Mouse (Mus musculus) forebrain, embryonic 12.5 days (tissue): ENCODE results near the gene Gng8. TPM values are rescaled to one million over a fixed set of nuclear protein-coding genes. Genes with fewer than 3 reads are reported as not detected.
A peak's percentile ranks its signal among the peaks of the same experiment; 100 is the strongest.

Source experiments
- ATAC-seq: fragments of 200-750 bp; cut with Nextera tagmentation; 2 replicates; pipeline ENCODE4 v1.8.0; 2017; ENCODE audit warnings: moderate TSS enrichment; ENCODE audit not compliant: low FRiP score
- H3K27ac ChIP-seq: fragments of 300-500 bp; sonication (generic); 2 replicates; pipeline ENCODE4 v1.5.1; 2016; ENCODE audit warnings: mild to moderate bottlenecking
- H3K27me3 ChIP-seq: fragments of 300-500 bp; sonication (generic); 2 replicates; pipeline ENCODE4 v1.6.1; 2016; ENCODE audit warnings: mild to moderate bottlenecking
- H3K36me3 ChIP-seq: fragments of 300-500 bp; sonication (generic); replicated peaks from 2 replicates; pipeline ENCODE4 v1.6.1; 2016; ENCODE audit warnings: mild to moderate bottlenecking
- H3K4me1 ChIP-seq: fragments of 300-500 bp; sonication (generic); 2 replicates; pipeline ENCODE4 v1.6.1; 2016
- H3K4me2 ChIP-seq: fragments of 300-500 bp; sonication (generic); 2 replicates; pipeline ENCODE4 v1.6.1; 2016; ENCODE audit warnings: mild to moderate bottlenecking, moderate library complexity
- H3K4me3 ChIP-seq: fragments of 300-500 bp; sonication (generic); replicated peaks from 2 replicates; pipeline ENCODE4 v1.5.1; 2016; ENCODE audit warnings: mild to moderate bottlenecking
- H3K9ac ChIP-seq: fragments of 300-500 bp; sonication (generic); 2 replicates; pipeline ENCODE4 v1.6.1; 2016; ENCODE audit warnings: mild to moderate bottlenecking
- H3K9me3 ChIP-seq: fragments of 300-500 bp; sonication (generic); 2 replicates; pipeline ENCODE4 v1.6.1; 2016
- WGBS: fragments of 180-500 bp; shearing (Covaris S2); methylation state at CpG from one replicate; pipeline ENCODE4 v1.1.7; 2016; 5-methylcytosine and 5-hydroxymethylcytosine counted together
- polyA plus RNA-seq: library from polyadenylated mRNA; unstranded; fragments of >200 nt; fragmentation: Nextera tagmentation; extraction: Ambion mirVana; gene quantifications from 2 replicates; pipeline ENCODE4 v1.2.1, GENCODE M21; 2016

The Gng8 gene
- polyA plus RNA-seq, 1 experiment from 2014 or later, result 14.7 TPM

GRCm38 (mm10) chr7:16858336-16858735 lies 33.2 kb upstream of the Gng8 start:
- H3K36me3 ChIP-seq, result peaks cover 47% of the 10 kb centered on the region
- peak overlapping the region; percentile 19; the same call in 1 of the 2 replicates for H3K4me2 ChIP-seq
- H3K4me1 ChIP-seq, result no peaks in the 10 kb centered on the region
- H3K27me3 ChIP-seq, result no peaks in the 10 kb centered on the region
- H3K9me3 ChIP-seq, result no peaks in the 10 kb centered on the region
- H3K9ac ChIP-seq, result no peak overlapping the region; the same call in 1 of the 2 replicates
- no peak overlapping the region for H3K27ac ChIP-seq
- ATAC-seq, result no peak
- 22% methylated on average over 17 of the region's 17 CpGs for WGBS
- no peak overlapping the region for H3K4me3 ChIP-seq

GRCm38 (mm10) chr7:16859902-16860651 lies 31.5 kb upstream of the Gng8 start:
- 32% methylated on average over 5 of the region's 5 CpGs for WGBS
- H3K9ac ChIP-seq, result no peak overlapping the region
- H3K36me3 ChIP-seq, result peaks cover 46% of the 10 kb centered on the region
- H3K27ac ChIP-seq, result no peak overlapping the region
- H3K4me3 ChIP-seq, result no peak overlapping the region
- no peaks in the 10 kb centered on the region for H3K9me3 ChIP-seq
- no peaks in the 10 kb centered on the region for H3K27me3 ChIP-seq
- H3K4me1 ChIP-seq, result no peaks in the 10 kb centered on the region
- ATAC-seq, result no peak
- H3K4me2 ChIP-seq, result no peak overlapping the region

- Histone ChIP-seq H3K4me1 (peaks cover 10% of the 10 kb centered on the region), H3K9me3 (no peaks in the 10 kb centered on the region), H3K4me3 (no peak overlapping the region), H3K4me2 (no peak overlapping the region), H3K27ac (no peak overlapping the region), H3K9ac (no peak overlapping the region), H3K36me3 (peaks cover 34% of the 10 kb centered on the region), H3K27me3 (no peaks in the 10 kb centered on the region)
- WGBS, result 89% methylated on average over 3 of the region's 3 CpGs
- no peak for ATAC-seq
These were observed 24.1 kb upstream of the Gng8 start for GRCm38 (mm10) chr7:16867488-16867887.

GRCm38 (mm10) chr7:16869497-16869896 lies 22.1 kb upstream of the Gng8 start:
- H3K9ac ChIP-seq, result 0 out of 2 replicates have a peak overlapping the region, but pooled peaks have one; percentile 25
- H3K36me3 ChIP-seq, result peaks cover 25% of the 10 kb centered on the region
- H3K27me3 ChIP-seq, result no peaks in the 10 kb centered on the region
- 9% methylated on average over 16 of the region's 16 CpGs for WGBS
- peak overlapping the region; percentile 49 for H3K4me2 ChIP-seq
- H3K27ac ChIP-seq, result peak overlapping the region; percentile 70
- H3K4me1 ChIP-seq, result peaks cover 15% of the 10 kb centered on the region
- no peaks in the 10 kb centered on the region for H3K9me3 ChIP-seq
- peak; percentile 95 for ATAC-seq
- peak overlapping the region; percentile 29 for H3K4me3 ChIP-seq

GRCm38 (mm10) chr7:16871600-16871999 lies 20.0 kb upstream of the Gng8 start:
- no peaks in the 10 kb centered on the region for H3K9me3 ChIP-seq
- H3K36me3 ChIP-seq, result peaks cover 9% of the 10 kb centered on the region; the same call in 1 of the 2 replicates
- no peaks in the 10 kb centered on the region for H3K27me3 ChIP-seq
- H3K4me2 ChIP-seq, result no peak overlapping the region
- ATAC-seq, result no peak
- H3K9ac ChIP-seq, result no peak overlapping the region
- H3K4me3 ChIP-seq, result no peak overlapping the region
- no peak overlapping the region for H3K27ac ChIP-seq
- H3K4me1 ChIP-seq, result peaks cover 27% of the 10 kb centered on the region
- 87% methylated on average over 10 of the region's 10 CpGs for WGBS

- Histone ChIP-seq H3K4me1 (peaks cover 34% of the 10 kb centered on the region), H3K9me3 (no peaks in the 10 kb centered on the region), H3K27ac (no peak overlapping the region), H3K9ac (no peak overlapping the region), H3K4me2 (no peak overlapping the region), H3K4me3 (no peak overlapping the region), H3K36me3 (peaks cover 3% of the 10 kb centered on the region; the same call in 1 of the 2 replicates), H3K27me3 (no peaks in the 10 kb centered on the region)
- 94% methylated on average over 9 of the region's 9 CpGs for WGBS
- no peak for ATAC-seq
These were observed 19.1 kb upstream of the Gng8 start for GRCm38 (mm10) chr7:16872478-16872877.

- Histone ChIP-seq H3K9ac (no peak overlapping the region), H3K4me1 (peaks cover 34% of the 10 kb centered on the region), H3K27me3 (no peaks in the 10 kb centered on the region), H3K4me3 (no peak overlapping the region), H3K4me2 (no peak overlapping the region), H3K27ac (no peak overlapping the region), H3K36me3 (no peaks in the 10 kb centered on the region; the same call in 1 of the 2 replicates), H3K9me3 (no peaks in the 10 kb centered on the region)
- WGBS, result 93% methylated on average over 4 of the region's 4 CpGs
- no peak for ATAC-seq
These were observed 18.2 kb upstream of the Gng8 start for GRCm38 (mm10) chr7:16873392-16873791.

GRCm38 (mm10) chr7:16874190-16874589 lies 17.4 kb upstream of the Gng8 start:
- no peak for ATAC-seq
- peaks cover 33% of the 10 kb centered on the region for H3K4me1 ChIP-seq
- H3K9ac ChIP-seq, result peak overlapping the region; percentile 8; the same call in 1 of the 2 replicates
- peaks cover 3% of the 10 kb centered on the region; the same call in 1 of the 2 replicates for H3K36me3 ChIP-seq
- peak overlapping the region; percentile 39 for H3K4me2 ChIP-seq
- 5% methylated on average over 17 of the region's 17 CpGs for WGBS
- H3K4me3 ChIP-seq, result peak overlapping the region; percentile 78
- no peaks in the 10 kb centered on the region for H3K27me3 ChIP-seq
- H3K9me3 ChIP-seq, result no peaks in the 10 kb centered on the region
- peak overlapping the region; percentile 88 for H3K27ac ChIP-seq

GRCm38 (mm10) chr7:16874756-16875309 lies 16.8 kb upstream of the Gng8 start:
- Histone ChIP-seq H3K4me3 (peak overlapping the region; percentile 78), H3K36me3 (peaks cover 6% of the 10 kb centered on the region; the same call in 1 of the 2 replicates), H3K9ac (peak overlapping the region; percentile 86), H3K9me3 (no peaks in the 10 kb centered on the region), H3K4me2 (peak overlapping the region; percentile 92), H3K27ac (peak overlapping the region; percentile 88), H3K27me3 (no peaks in the 10 kb centered on the region), H3K4me1 (peaks cover 30% of the 10 kb centered on the region)
- WGBS, result under 1% methylated on average over 32 of the region's 33 CpGs
- peak; percentile 97 for ATAC-seq

- H3K4me3 ChIP-seq, result peak within 1 kb of the TSS; percentile 78
- H3K9me3 ChIP-seq, result no peaks in the 10 kb centered on the region
- peak within 1 kb of the TSS; percentile 92 for H3K4me2 ChIP-seq
- H3K36me3 ChIP-seq, result peaks cover 6% of the 10 kb centered on the region; the same call in 1 of the 2 replicates
- peaks cover 30% of the 10 kb centered on the region for H3K4me1 ChIP-seq
- H3K9ac ChIP-seq, result peak within 1 kb of the TSS; percentile 86
- peak within 1 kb of the TSS; percentile 88 for H3K27ac ChIP-seq
- ATAC-seq, result no peak
- 0% methylated on average over 1 of the region's 1 CpGs for WGBS
- H3K27me3 ChIP-seq, result no peaks in the 10 kb centered on the region
These were observed 16.5 kb upstream of the Gng8 start, which contains the start of gene Dact3 for GRCm38 (mm10) chr7:16875310-16875325. Dact3 (plus strand) TSS chr7:16875317.

GRCm38 (mm10) chr7:16875326-16875725 lies 16.3 kb upstream of the Gng8 start:
- Histone ChIP-seq H3K4me1 (peaks cover 32% of the 10 kb centered on the region), H3K9ac (peak overlapping the region; percentile 86), H3K4me2 (peak overlapping the region; percentile 92), H3K36me3 (peaks cover 6% of the 10 kb centered on the region; the same call in 1 of the 2 replicates), H3K27ac (peak overlapping the region; percentile 81), H3K27me3 (no peaks in the 10 kb centered on the region), H3K9me3 (no peaks in the 10 kb centered on the region), H3K4me3 (peak overlapping the region; percentile 78)
- WGBS, result under 1% methylated on average over 41 of the region's 42 CpGs
- ATAC-seq, result no peak; the same call in 1 of the 2 replicates

GRCm38 (mm10) chr7:16876006-16876405 lies 15.6 kb upstream of the Gng8 start:
- no peak for ATAC-seq
- Histone ChIP-seq H3K27me3 (no peaks in the 10 kb centered on the region), H3K36me3 (peaks cover 6% of the 10 kb centered on the region; the same call in 1 of the 2 replicates), H3K4me3 (peak overlapping the region; percentile 78), H3K4me2 (peak overlapping the region; percentile 92), H3K4me1 (peaks cover 39% of the 10 kb centered on the region), H3K27ac (peak overlapping the region; percentile 81), H3K9me3 (no peaks in the 10 kb centered on the region), H3K9ac (peak overlapping the region; percentile 86)
- 8% methylated on average over 11 of the region's 11 CpGs for WGBS

GRCm38 (mm10) chr7:16876608-16877007 lies 15.0 kb upstream of the Gng8 start:
- peaks cover 41% of the 10 kb centered on the region for H3K4me1 ChIP-seq
- no peak for ATAC-seq

More at GRCm38 (mm10) chr7:16876608-16877007, 15.0 kb upstream of the Gng8 start:
- H3K4me2 ChIP-seq, result peak overlapping the region; percentile 92
- peak overlapping the region; percentile 86 for H3K9ac ChIP-seq
- WGBS, result 3% methylated on average over 13 of the region's 13 CpGs
- H3K27me3 ChIP-seq, result no peaks in the 10 kb centered on the region
- H3K9me3 ChIP-seq, result no peaks in the 10 kb centered on the region
- H3K36me3 ChIP-seq, result peaks cover 6% of the 10 kb centered on the region
- H3K4me3 ChIP-seq, result peak overlapping the region; percentile 78
- peak overlapping the region; percentile 81 for H3K27ac ChIP-seq
